Mouse (Mus musculus) ZHBTc4 (cell line): ENCODE results near the gene Dpp8.

ENCODE experiments used
- DNase-seq: peaks from one replicate; pipeline ENCODE4 v3.0.0-alpha.2; 2011; ENCODE audit warnings: low read depth, low spot score

Dpp8 gene

DNA sequence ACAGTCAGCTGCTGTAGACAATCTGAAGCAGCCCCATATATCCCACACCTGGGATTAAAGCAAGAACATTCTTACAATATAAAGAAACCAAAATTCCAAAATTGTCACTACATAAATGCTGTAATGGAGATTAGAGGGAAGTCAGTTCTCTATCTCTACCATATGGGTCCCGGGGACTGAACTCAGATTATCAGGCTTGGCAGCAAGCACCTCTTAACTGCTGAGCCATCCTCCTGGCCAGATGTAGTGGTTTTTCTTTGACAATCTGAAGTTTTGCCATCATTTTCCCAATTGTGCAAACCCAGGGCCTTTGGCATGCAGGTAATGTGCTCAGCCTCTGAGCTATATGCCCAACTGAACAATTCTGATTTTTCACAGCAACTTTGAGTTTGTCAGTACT is 53.1 kb downstream of the Dpp8 start:
- no peak for DNase-seq

DNA sequence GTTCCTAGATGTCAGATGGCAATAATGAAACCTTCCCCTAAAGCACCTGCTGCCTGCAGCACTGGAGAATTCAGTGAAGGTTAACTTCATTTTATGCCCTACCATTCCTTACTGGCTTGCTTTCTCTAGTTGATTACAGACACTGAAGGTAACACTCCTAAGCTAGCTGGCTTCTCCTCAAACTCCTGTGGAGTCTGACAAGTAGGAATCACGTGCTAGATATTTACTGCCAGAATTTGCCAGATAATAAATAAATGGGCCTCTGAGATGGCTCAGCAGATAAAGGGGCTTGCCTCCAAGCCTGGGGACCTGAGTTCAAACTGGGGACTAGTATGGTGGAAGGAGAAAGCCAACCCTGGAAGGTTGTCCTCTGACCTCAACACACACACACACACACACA is 54.6 kb downstream of the Dpp8 start:
- DNase-seq: no peak

DNA sequence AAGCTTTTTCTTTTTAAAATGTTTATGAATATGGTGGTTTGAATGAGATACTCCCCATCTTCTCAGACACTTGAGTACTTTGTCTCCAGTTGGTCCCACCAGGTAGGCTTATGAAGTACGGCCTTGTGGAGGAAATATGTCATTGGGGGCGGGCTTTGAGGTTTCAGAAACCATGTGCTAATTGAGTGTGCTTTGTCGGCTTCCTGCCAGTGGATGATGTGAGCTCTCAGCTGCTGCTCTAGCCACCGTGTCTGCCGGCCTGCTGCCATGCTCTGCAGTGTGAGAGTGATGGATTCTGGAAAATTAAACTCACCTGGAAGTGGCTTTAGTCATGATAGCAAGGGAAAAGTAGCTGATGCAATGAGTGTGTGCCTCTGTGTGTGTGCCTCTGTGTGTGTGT is 55.3 kb downstream of the Dpp8 start:
- no peak for DNase-seq

DNA sequence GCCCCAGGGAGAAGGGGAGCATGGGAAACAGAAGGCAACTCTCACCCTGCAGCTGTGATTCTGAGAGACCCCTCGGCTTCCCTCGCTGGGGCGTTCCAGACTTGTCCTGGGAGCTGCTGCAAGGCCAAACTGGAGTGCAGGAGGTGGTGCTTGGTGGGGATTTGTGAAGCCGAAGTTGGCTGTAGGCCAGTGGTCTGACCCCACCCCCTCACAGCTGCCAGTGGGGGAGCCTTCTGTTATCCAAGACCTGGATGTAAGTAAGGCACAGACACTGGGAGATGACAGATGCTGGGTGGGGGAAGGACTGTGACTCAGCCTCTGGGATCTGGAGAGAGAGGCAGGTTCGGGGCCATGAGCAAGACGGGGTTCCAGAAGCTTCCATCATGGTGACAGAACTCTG is 62.0 kb downstream of the Dpp8 start:
- DNase-seq: peak; percentile 88

DNA sequence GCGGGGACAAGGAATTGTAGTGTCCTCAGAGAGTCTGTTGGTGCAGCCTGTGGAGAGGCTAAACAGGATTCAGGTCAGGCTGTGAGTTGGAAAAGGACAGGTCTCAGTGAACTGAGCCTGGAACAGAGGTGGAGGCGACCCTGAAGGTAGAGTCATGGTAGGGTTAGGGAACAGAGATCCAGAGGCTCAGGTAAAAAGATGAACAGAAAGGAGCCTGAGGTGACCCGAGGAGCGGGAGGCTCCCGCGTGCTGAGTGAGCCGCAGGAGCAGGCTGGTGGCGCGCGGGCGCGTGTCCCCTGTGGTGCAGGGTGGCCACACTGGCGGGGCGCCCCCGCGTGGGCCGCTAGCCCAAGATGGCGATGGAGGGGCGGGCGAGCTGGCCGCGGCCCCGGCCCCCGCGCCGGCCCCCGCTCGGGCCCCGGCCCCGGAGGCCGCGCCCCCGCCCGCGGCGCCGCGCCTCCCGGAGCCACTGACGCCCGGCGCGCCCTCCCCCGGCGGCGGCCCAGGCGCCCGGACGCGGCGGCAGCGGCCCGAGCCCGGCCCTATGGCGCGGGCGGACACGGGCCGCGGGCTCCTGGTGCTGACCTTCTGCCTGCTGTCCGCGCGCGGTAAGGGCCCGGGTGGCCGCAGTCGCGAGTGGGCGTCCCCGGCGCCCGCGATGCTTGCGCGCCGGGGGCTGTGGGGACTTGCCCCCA is 68.9 kb downstream of the Dpp8 start, which contains the start of gene Igdcc4:
Gene Igdcc4 (plus strand): TSS at position 496 of the 695 bp plus-strand sequence.
- peak; percentile 49 for DNase-seq

DNA sequence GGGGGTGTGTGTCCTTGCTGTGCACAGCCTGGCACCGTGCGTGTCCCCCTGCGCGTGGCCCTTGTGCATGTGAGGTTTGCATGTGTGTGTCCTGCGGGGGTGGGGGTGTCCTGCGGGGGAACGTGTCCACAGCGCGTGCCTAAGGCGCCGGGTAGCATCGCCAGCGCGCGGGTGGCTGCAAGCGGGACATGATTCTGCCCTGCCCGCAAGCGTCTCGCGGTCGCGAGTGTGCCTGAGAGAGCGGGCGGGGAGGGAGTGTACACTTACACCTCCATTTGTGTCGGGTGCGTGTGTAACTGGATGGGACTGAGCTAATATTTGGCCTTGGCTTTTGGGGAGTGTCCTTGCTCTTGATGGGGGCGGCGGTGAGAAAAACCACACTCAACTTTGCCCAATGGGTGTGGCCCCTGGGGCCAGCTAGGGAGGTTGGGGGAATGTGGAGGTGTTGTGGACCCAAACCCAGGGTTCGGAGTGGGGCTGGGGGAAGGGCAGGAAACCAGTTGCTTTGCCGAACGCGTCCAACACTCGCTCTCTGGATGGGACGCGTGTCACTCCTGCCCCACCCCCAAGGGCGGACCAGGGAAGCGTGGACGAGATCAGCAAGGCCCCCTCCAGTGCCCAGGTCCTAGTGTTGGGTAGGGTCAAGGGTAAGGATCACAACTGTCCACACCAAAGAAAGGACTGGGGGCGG is 69.6 kb downstream of the Dpp8 start:
- peak; percentile 51 for DNase-seq

DNA sequence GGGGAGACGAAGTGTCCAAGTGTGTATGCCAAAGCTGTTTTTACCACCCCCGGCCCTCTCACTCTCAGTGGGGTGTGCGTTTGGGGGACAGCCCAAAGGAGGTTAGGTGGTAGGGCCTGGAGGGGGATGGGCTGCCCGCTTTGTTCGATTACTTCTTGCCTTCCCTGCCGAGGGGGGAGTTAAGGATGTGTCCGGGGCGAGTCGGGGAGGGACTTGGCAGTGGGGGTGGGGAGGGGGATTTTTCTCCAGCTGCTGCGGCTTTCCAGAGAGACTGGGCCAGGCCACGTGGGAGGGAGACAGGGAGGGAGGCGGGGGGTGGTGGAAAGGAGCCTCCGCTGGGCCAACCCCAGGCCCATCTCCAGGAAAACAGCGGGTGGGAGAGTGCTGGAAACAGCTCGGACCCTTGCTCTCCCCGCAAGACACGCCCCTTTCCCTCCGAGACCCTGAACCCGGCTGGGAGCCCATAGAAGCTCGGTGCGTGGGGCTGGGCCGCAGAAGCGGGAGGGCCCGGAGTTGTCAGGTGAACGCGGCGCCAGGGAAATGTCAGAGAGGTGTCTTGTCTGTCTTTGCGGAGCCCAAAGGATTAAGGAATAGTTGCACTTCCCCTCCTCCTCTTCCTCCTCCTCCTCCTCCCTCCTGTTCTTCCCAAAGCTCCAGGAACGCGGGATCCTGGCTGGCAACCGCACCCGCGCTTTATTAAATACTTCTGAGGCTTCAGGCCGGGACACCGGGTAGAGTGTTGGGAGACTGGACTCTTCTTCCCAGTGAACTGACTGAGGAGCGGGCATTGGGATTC is 70.4 kb downstream of the Dpp8 start:
- peak; percentile 67 for DNase-seq

DNA sequence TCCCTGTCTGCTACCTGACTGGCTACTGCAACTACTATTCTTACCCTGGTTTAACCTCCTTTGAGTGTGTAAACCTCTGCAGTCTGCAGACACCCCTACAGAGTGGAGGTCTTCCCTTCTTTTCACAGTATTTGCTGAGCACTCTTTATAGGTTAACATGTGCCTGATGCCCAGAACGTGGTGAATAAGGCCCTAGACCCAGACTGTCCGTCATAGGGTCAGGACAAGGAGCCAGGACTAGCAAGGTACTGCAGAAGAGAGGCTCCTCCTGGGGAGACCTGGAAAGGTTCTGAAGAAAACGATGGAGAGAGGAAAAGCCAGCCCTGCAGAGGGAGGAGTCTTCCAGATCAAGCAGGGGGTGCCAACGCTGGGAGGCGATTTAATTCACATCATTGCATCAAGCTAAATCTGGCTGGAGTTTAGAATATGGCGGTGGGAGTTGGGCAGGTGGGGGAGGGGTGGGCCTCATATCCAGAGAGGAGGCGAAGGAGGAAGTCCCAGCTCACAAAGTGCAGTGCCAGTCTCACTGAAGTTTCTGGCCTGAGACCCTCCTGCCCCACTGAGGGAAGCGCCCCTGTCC is 71.0 kb downstream of the Dpp8 start:
- DNase-seq: no peak

DNA sequence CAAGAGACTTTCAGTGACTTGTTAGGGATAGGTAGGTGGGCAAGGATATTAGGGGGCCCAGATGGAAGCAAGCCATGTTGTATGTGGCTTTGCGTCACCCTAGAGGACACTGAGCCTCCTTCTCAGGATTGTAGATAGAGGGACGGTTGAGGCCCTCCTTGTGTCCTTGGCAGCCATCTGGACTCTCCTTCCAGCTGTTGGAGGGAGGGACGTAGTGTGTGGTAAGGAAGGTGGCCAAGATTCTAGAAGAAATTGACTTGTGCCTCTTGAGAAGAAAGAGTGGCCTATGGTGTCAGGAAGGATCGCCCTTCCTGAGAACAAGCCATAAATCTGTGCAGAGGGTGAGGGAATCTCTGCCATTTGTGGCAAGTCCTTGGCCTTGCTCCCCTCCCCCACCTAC is 74.6 kb downstream of the Dpp8 start:
- no peak for DNase-seq

DNA sequence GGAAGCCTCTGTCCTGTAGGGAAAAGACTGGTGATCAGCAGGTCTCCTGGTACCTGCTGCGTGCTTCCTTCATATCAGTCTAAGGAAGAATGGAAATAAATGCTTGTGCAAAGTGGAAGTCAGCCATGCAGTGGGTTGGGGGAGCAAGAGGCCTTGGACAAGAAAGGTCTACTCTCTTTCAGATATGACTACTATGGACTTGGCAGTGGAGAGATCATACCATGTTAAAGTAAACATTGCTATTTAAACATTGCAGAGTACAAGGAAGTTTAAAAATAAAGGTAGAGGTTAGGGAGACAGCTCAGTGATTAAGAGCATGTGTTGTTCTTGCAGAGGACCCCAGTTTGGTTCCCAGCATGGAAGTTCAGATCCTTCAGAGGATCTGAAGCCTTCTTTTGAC is 75.7 kb downstream of the Dpp8 start:
- DNase-seq: no peak

DNA sequence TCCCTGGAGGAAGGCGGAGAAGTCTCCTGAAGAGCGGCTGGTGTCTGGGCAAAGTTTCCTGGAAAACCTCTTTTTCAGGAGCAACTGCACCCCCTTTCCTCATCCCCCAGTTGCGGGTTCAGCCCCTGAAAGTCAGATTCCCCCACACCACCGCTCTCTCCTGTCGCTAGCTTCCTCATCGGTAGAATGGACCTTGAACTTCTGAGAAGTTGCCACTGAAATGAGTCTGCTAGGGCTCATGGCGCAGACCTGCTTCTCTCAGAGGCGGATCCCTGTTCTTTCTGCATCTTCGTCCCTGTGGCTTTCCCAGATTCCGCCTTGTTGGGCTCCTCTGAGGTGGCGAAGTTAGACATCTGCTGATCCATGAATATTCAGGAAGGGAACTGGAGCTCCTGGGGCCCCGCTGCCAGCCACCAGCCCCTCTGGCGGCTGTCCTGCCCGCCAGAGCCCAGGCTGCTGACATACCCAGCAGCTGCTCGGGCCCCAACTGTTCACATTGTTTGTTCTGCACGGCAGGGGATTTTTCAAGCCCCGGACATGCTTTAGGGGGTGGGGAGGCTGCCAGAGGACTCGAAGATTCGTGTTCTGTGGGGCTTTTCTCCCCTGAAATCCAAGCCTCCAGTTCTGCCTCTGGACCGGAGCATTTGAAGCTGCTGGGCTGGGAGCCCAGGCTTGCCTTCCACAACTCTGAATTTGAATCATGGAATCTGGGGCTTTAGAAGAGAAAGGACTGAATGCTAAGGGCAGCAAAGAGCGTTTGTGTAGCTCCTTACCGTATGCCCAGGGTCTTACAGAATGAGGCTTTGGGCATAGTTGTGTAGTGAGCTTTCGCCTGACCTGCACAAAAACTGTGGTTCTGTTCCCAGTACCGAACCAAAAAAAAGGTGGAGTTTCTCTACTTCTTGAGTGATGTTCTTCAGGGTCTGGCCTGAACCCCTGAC is 77.2 kb downstream of the Dpp8 start:
- DNase-seq: peak; percentile 88

DNA sequence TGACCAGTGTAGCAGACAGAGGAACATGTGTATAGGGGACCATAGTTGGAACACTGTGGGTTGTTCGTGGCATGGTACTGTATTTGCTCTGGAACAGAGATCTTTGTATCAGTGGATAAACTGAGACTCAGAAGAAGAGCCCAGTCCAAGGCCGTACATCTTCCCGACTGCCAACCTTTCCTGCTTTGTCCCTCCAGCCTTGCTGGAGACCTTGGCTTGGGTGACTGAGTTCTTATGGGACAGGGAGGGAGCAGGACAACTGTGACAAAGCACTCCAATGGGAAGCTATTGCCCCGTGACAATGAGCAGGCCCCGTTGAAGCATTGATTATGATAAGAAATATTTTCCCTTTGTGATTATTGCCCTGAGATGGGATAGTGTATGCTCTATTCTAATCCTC is 79.5 kb downstream of the Dpp8 start:
- DNase-seq: no peak

DNA sequence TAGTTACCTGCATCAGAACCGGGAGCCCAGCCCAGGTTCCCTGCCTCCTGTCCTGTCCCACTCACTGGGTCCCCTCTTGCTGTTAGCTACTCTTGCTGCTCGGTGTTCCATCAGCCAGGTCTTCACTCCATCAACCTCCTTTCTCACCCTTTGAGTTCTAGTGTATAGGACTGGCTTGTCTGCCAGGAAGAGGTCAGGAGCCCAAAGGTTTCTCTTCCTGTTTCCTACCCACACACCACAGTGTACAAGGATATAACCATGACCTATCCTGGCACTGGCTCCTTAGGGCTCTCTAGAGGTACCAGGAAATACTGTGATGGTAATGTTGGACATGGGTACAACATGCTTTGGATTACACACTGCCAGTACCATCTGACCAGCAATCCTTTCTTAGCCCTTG is 81.5 kb downstream of the Dpp8 start:
- DNase-seq: no peak

DNA sequence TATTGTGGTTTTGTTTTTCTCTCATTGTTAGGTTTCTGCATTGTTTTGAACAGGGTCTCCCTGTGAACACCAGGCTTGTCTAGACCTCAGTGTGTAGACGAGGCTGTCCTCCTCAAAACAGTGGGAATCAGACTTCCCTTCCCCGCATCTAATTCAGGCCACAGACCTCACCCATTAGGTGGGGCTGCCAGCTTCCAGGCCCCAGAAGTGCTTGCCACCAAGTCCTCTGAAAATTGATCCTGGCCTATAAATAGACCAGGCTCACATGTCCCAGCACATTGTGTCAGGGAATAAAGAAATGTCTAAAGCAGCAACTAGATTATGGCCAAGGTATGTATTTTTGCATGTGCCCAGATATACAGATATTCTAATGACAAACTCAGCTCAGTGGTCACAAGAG is 83.7 kb downstream of the Dpp8 start:
- no peak for DNase-seq

DNA sequence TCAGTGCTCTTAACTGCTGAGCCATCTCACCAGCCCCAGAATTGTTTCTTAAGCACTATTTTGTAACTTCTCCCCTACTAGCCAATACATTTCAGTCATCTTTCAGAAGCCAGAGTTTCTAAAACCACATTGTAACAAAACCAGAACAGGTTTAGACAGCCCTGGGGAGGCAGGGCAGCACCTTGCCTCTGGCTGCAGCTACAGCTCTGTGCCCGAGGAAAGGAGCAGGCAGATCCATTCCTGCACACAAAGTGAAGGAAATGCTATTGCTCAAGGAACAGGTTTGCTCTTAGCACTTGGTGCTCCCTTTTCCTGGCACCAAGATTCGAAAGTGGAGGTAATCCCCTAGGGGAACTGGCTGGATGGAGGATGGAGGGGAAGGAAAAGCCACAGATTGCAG is 85.3 kb downstream of the Dpp8 start:
- DNase-seq: no peak

DNA sequence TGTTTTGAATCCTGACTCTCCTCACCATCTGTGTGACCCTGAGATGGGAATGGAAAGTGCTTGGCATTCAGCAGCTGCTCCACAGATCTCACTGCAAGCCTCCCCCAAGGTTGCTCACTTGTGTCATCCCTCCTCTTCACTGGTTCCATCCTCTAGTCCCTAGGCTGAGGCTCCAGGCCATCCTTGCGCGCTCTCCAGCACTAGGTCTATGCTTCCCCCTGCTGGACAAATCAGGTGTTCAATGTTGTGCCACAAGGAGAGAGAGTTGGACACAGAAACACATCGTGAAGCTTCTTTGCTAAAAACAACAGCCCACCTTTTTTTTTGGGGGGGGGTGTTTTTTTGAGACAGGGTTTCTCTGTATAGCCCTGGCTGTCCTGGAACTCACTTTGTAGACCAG is 88.7 kb downstream of the Dpp8 start:
- DNase-seq: peak; percentile 86

DNA sequence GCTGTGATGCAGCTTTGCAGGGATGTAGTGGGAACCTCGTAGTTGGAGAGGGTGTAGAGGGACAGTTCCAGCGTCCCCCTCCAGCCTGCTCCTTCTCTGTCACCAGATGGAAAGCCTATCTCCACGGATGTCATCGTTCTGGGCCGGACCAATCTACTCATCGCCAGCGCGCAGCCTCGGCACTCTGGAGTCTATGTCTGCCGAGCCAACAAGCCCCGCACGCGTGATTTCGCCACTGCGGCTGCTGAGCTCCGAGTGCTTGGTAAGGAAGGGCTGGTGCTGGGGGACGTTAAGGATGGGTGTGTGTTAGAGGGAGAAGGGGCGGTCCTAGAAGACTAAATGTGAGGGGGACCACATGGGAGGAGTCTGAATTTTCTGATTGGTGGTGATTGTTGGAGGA is 90.3 kb downstream of the Dpp8 start:
- DNase-seq: peak; percentile 64

DNA sequence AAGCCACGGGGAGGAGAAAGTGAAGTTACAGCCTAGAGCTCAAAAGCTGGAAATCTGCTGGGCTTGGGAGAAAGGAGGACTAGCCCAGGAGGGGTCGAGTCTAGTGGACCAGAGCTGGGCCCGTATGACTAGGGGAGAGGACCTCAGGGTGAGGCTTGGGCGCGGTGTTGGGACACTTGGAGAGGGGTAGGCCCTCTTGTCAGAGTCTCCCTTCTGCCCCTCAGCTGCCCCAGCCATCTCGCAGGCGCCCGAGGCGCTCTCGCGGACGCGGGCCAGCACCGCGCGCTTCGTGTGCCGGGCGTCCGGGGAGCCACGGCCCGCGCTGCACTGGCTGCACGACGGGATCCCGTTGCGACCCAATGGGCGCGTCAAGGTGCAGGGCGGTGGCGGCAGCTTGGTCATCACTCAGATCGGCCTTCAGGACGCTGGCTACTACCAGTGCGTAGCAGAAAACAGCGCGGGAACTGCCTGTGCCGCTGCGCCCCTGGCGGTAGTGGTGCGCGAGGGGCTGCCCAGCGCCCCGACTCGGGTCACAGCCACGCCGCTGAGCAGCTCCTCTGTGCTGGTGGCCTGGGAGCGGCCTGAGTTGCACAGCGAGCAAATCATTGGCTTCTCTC is 91.4 kb downstream of the Dpp8 start:
- DNase-seq: peak; percentile 85

DNA sequence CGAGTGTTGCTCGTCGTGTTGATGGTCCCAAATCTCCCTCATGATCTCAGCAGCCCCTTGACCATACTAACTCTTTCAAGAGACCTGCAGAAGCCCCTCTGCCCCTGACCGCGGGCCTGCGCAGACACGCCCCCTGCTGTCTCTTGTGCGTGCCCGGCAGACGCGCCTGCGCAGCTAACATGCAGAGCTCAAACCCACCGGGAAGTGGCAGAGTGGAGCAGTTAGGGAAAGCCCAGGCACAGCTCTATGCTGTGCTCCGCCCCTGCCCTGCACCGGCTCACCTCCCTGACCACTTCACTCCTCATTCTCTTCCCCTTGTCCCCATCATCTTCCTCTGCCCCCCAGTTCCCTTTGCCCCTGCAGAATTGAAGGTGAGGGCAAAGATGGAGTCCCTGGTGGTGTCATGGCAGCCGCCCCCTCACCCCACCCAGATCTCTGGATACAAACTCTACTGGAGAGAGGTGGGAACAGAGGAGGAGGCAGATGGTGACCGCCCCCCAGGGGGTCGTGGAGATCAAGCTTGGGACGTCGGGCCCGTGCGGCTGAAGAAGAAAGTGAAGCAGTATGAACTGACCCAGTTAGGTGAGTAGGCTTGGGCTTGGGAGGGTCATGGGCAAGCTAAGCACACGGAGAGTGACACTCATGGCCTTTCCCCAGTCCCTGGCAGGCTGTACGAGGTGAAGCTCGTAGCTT is 96.1 kb downstream of the Dpp8 start:
- peak; percentile 92 for DNase-seq

DNA sequence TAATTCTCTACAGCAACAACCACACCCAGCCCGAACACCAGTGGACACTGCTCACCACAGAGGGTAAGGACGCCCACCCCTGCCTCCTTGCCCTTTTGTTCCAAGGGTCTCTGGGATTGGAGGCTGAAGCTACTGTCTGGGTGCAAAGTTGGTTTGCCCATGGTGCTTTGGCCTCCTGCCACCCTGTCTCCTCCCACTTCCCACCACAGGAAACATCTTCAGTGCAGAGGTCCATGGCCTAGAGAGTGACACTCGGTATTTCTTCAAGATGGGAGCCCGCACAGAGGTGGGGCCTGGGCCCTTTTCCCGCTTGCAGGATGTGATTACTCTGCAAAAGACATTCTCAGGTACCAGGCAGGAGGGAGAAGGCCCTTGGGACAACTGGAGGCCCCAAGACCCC is 99.5 kb downstream of the Dpp8 start:
- DNase-seq: no peak
